Mouse (Mus musculus): Measurements from ENCODE around the gene Gpr84.

Gene Gpr84

DNA sequence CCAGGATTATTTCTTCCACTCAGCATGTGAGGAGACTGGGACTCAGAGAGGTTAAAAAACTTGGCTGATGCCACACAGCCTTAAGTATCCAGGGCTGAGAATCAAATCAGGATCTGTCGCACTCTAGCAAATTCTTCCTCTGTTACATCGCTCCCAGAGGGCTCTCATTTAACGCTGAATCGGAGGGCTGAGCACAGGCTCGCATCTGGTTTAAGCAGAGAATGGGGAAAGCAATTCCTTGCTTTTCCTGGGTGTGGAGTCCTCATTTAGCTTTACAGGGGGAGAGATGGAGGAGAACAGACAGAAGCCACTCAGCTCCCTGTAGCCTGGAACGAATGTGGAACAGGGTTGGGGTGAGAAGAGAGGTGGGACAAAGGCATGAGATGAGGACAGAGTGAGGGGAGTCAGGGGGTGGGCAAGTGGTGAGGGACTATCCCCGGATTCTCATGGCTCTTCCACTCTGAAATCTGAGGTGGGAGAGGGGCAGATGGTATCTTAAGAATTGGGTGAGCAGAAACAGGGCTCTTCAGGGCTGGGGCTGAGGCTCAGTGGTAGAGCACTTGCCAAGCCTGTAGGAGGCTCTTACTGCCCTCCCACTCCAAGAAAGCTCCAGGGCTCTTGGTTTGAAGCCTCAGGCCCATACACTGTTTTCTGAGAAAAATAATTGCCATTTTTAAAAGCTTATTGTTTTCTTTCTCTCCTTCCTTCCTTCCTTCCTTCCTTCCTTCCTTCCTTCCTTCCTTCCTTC, 25.2 kb upstream of the Gpr84 start:
- no peak for DNase-seq (ENCODE audit: low spot score)

DNA sequence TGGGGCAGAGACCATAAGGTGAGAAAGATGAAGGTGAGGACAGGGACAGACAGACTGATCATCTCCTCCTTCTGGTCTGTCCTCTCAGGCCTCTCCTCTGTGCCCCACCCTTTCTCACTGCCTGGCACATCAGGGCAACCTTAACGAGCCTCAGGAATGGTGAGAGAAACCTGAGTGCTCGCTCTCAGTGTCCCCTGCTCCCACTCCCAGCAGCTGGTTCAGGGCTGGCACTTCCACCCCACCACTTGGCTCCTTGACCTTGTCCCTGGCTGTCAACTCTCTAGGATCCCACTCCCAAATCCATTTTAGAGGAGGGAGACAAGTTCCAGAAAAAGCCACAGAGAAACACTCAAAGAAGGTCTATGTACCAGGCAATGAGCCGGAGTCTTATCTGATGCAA, 24.6 kb upstream of the Gpr84 start:
- no peak for DNase-seq (ENCODE audit: low spot score)

DNA sequence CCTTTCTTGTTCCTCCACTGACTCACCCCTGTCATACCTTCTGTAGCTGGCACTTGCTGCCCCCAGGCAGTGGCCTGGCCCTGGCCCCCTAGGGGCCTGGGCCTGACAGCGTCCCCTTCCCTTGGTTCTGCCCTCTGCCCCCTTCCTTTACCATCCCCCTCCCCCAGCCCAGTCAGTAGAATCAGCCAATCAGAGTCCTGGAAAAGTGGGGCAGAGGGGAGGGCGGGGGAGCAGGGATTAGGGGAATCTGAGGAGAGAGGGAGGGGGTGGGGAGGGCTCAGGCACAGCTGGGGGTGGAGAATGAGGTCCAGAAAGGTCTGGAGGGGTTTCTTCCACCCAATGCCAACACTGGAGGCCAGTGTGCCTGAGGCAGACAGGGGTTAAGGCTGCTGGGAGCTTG, 23.8 kb upstream of the Gpr84 start:
- no peak for DNase-seq (ENCODE audit: low spot score)

DNA sequence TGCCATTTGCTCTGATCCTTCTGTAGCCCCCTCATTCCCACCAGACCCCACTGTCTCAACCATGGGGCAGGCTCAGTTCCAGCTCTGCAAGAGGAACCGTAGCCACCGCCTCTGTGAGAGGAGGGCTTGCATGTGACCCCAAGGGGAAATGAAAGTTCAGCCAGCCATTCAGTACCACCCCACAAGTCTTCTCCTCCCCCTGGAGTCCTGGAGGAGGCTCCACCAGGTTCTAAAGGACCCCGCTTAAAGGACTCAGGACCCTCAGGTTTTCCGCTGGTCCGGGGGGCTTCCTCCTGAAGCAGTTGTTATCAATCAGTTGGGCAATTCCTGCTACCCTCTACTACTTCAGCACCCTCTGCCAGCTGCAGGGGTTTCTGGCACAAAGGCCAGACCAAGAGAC, 23.3 kb upstream of the Gpr84 start:
- DNase-seq (ENCODE audit: low spot score) = no peak

DNA sequence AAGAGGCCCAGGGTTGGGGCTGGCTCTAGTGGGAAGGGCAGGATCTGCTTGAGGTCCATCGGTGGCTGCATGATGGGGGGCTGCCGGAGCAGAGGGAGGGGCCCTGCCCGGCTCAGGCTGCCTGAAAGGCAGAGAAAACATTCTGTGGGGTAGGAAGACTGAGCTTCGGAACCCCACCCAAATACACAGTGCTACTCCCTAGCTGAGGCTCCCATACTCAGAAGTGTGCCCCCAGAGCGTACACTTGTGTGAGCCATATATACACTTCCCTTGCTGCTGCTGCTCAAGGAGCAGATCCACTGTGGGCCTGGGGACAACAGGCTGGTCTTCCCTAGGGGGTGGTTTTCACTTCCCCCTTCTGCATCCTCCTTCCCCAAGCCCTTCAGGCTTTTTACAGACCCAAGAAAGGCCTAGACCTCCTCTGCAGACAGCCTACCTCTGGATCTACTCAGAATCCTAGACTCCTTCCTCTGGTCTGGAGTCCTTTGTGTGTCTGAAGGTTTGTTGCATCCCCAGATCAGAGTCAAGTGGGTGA, 22.7 kb upstream of the Gpr84 start:
- no peak for DNase-seq (ENCODE audit: low spot score)

DNA sequence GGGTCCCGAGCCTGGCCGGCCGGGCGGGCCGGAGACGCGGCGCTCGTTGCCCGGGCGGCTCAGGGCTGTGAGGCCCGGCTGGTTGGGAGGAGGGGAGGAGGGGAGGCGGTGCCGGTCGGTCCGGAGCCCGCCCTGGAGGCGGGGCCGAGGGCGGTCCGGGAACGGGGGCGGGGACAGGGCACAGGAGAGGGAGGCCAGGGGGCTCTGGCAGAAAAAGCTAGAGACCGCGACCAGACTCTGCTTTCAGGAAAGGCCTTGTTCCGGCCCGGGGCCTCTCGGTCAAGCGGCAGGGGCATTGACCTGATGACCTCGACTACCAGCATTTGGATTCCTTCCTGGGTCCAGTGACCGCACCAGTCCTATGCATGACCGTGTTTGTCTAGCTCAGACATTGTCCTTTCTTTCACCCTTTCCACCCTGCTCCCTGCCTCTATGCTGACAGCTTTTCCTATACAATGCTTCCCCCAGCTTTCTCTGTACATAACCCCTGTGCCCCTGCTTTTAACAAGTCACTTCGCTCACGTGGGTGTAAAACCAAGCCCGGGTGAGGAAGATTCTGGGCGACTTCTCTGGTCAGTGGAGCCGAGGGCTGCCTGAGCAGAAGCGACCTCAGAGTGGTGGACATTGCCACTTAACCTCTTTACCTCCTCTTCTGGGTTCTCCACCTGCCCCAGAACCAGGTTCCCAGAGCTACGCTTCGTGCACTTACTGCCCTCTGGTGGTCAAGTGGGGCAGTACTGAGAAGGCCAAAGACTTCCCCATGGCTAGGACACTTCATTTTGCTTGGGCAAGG, 13.2 kb upstream of the Gpr84 start:
- DNase-seq (ENCODE audit: low spot score) = peak; percentile 89

DNA sequence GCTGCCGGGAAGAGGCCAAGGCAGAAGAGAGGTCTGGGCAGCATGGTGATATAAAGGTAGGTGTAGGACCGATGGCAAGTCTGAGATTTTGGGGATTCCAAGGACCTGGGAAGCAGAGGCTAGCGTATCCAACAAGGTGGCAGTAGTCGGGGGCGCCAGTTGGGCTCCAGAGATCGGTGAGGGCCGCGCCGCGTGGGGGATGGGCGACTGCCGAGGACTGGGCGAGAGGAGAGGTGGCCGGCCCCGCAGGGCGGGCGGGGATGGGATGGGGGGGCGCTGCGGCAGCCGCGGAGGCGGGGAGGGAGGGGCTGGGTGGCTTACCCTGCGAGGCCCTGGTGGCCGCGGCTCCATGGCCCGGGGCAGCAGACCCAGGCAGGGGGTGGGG, 12.7 kb upstream of the Gpr84 start:
- peak; percentile 55 for DNase-seq (ENCODE audit: low spot score)

DNA sequence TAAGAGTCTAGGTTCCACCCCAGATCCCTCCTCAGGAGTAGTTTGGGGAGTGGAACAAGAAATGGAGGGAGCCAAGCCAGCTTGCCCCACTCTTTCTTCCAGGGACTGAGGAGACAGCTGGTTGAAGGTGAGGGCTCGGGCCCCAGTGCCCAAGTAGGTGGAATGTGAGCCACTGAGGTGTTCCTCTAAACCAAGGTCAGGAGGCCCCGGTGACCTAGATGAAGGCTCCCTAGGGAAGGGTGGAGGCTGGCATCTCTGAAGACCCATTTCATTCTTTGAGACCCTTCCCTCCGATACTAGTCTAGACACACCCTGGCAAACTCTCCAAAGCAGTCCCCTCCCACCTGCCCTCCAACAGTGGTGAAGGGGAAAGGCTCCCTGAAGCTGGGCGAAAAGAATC, 12.0 kb upstream of the Gpr84 start:
- no peak for DNase-seq (ENCODE audit: low spot score)

DNA sequence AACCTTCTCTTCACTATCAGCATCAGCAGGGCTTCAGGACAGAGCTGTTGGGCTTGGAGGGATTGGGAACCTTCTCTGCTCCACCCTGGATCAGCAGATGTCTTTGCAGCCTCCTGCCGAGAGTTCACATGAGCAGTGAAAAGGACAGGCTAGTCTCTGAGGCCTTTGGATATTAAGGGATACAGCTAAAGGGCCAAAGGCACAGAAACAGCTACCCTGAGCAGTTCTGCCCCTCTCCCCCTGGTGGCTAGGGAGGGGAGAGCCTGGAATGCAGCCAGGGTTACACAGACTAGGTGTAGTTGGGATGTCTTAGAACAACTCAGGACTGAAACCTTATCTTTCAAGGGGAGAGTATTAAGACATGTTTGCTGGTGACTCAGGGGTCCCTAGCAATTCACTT, 10.7 kb upstream of the Gpr84 start:
- DNase-seq (ENCODE audit: low spot score) = no peak

DNA sequence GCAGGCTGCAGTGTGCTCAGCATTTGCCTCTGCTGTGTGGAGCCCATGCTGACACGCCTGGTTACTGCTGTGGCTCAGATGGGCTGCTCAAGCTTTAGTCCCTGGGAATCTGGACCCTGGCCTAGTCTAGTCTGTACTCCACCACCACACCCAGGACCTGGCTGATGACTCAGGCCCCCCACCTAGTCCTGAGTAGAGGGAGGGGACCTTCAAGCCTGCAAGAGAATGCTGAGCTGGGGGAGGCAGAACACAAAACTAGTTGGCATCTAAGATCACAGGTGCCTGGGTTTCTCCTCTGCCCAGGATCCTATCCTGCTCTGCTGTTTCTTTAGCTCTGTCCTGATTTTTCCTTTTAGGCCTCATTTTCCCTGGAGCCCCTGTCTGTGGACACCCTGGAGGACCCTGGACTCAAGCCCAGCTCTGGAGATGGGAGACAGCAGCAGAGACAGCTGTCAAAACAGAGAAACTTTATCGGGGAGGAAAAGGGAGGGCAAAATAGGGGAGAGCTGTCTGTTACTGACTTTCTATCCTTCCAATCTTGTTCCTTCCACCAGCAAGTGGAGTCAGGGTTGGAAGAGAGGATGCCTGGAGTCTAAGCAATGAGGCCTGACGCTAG, 7.9 kb upstream of the Gpr84 start:
- no peak for DNase-seq (ENCODE audit: low spot score)

DNA sequence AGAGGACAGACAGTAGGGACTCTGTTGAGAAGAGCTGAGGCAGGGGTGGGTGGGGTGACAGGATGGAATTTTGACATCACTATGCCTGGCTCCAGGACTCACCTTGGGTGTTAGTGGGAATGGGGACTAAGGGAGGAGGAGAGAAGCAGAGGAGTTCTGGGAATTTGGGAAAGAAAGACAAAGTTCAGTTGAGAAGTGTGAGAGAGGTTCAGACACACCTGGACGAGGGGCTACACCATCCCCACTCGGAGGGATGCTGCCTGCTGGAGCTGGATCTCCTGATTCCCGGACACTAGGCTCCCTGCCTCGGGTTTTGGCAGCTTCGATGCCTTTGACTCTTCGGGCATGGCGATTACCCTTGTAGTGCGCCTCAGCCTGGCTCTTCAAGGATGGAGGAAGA, 7.3 kb upstream of the Gpr84 start:
- DNase-seq (ENCODE audit: low spot score) = no peak

DNA sequence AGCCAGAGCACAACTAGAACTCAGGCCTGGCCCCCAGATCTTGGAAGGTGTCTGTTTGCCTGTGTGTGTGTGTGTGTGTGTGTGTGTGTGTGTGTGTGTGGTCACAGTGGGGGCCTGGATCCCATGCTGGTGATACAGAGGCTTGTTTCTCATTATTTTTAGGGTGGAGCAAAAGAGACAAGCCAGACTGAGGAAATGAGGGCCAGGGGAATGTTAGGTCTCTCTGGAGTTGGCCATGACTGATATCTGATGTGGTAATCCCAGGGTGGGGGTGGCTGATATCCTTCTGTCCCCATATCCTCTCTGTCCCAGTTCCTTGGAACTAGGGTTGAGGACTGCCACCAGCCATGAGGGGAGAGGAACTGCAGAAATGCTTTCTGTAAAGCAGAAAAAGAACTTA, 6.7 kb upstream of the Gpr84 start:
- no peak for DNase-seq (ENCODE audit: low spot score)

DNA sequence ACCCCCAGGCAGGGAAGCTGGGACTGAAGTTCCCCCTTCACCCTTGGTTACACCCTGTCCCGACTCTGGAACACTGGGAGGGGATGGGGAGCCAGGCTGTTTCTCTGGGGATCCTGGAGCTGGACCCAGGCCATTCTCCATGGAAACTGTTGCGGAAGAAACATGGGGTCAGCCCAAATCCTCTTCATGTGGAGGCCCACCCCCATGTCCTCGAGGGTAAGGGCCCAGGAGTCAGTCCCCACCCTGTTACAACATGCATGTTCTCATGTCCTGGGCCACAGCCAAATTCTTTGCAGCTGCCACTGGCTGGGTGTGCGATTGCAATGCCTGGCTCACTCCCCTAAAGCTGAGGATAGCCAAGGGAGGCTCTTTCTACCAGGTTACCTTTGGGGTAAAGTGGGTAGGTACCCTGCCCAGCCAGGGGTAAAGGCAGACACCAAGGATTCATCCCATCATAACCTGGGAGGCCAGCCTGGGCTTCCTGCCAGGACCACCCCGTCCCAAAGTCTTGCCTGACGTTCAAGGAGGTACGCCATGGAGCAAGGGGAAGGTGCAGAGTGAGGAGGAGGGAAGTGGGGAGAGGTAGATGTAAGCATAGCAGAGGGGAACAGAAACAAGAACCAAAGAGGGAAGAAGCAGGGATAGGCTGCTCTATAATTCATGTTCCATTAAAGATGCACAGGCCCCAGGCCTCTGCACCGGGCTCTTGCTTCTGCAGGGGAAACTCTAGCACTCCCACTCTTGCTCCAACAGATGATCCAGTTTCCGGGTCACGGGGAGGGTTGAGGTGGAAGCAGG, 5.8 kb upstream of the Gpr84 start:
- DNase-seq (ENCODE audit: low spot score) = no peak

DNA sequence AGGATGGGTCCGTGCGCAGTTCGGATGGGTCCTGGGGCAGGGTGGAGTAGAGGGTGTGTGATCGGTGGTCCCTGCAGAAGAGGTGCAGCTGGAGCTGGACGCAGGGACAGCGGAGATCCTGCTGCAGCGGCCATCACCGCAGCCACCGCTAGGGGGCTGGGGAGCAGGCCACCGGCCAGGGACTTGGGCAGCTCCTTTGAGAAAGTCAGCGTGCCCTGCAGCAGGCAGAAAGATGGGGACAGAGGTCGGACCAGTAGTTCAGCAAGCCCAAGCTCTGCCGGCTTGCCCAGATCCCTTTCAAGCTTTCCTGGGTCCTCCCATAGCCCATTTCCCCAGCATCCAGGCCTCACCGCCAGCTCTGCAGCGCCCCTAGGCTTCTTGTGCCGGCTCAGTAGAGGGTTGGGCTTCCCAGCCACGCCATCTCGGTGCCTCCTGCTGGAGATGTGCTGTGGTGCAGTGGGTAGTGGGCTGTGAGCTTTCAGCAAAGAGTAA, 4.6 kb upstream of the Gpr84 start:
- peak; percentile 76 for DNase-seq (ENCODE audit: low spot score)

DNA sequence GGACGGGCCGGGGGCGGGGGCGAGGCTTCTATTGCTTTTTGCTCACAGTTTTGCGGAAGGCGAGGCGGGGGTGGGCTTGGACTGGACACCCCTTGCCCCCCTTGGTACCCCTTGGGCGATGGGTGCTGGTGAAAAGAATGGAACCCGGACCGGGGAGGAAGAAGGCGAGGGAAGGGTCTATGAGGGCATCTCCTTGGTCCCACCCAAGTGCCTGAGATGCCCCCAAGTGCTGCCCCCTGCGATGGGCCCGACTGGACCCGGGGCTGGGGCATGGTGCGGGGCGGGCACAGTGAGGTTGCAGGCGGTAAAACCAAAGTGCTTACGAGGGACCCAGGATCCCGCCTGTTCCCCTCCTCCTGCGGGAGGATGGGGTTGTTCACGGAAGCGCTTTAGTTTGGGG, 3.8 kb upstream of the Gpr84 start:
- DNase-seq (ENCODE audit: low spot score) = no peak

DNA sequence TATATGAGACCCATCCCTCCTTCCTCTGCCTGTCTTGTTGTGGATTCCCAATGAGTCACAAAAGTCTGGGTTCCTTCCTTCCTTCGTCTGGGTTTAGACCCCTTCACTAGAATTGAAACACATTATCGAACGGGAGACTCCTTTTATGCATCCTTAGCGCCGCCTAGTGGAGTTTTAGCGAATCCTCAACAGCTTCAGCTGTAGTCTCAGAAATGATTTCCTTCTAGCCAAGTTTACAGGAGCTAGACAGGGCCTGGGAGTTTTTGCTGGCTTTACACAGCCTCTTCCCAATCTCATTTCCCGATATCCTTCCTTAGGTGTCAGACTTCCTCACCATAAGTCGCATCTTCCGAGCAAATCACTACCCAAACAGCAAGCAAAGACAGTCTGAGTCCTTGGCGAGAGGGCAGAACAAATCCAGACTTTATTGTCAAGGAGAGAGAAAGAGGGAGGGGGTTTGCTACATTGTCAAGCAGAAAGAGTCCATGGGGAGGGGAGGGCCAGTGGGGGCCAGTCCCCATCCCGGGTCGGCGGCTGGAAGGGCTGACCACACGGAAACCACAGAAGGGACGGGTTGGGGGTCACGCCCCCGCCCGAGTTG, 3.2 kb upstream of the Gpr84 start:
- DNase-seq (ENCODE audit: low spot score) = no peak

DNA sequence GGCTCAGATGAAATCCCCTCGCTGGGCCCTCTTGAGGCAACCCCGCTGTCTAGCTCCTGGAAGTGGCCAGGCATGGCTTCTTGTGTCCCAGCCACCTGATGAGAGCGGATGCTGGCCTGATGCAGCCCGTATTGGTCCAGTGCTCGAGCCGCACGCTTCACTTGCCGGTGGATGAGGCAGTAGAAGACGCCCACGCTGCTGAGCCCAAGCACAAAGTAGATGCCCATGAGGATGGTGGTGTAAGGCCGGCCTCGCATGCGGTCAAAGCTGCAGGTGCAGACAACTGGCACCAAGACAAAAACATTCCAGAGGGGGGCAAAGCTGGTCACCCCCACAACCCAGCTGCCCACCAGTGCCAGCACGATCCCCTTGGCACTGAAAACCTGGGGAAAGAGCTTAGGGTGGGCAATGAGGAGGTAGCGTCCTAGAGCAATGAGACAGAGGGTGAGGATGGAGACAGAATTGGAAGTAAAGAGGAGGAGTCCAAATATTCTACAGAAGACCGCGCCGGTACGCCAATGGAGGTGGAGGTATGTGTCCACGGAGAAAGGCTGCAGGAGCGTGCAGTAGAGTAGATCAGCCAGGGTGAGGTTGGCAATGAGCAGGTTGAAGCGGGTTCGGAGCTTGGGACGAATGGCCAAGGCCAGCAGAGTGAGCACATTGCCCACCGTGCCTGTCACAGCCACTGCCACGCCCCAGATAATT, 1.4 kb downstream of the Gpr84 start:
- DNase-seq (ENCODE audit: low spot score) = no peak

DNA sequence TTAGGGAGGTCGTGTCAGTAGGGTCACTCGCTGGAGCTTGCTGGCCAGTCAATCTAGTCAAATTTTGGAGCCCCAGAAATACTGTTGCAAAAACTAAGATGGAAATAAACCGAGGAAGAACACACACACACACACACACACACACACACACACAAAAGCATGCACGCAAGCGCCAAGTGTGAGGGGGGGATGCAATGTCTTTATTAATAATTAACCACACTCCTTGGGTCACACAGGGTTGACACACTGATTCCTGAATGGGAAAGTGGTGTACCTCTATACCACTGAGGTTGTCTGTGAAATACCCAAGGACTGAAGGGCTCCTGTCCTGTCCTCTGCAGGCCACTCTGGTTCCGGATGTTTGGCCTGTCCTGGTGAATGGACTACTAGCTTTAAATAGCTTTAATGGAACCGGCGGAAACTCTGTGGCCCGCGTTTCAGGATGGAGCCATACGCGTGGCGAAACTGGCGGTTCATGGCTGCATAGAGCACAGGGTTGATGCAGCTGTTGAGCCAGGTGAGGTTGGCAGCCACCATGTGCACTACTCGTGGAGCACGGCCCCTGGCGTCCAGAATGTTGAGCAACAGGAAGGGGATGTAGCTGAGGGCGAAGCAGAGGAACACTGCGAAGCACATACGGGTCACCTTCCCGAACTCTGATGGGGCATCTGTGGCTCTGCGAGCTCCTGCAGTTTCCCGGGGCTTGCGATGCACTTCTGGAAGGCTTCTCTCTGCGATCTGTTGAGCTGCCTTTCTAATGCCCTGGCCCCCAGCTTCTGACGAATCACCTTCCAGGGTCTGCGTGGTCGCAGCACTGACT, 2.1 kb downstream of the Gpr84 start:
- no peak for DNase-seq (ENCODE audit: low spot score)

DNA sequence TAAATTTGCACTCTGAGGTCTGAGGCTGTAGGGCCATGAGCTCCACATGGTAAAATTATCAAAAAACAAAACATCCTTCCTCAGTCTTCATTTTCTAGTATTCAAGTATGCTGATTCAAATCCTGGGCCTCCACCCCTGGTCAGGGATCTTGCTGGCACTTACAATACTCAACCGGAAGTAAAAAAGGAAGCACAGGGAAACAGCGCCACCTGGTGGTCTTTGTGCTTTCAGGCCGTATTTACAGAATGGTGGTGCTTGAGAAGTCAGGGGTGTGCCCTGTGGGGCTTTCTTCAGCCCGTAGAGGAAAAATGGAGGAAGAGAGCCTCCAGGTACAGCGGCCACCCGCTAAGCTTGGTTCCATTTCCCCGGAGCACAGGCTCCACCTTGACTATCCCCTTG, 3.3 kb downstream of the Gpr84 start:
- DNase-seq (ENCODE audit: low spot score) = peak; percentile 93

Data from urinary bladder, postnatal 25 days (tissue).